Mouse (Mus musculus): Measurements from ENCODE around the gene Olfr1133.
"Not testable (repeated sequence)": the region's sequence is repeated elsewhere in the genome, so short reads cannot be mapped to it uniquely, and the experiment has no call there.

Olfr1133 gene

GRCm38 (mm10) chr2:87647274-87647673 lies at the start of gene Olfr1133:
TSS of gene Olfr1133 (minus strand) at chr2:87647374.
- no peak for DNase-seq (ENCODE audit: low read depth, low spot score)

- no peak for DNase-seq (ENCODE audit: low read depth, low spot score)
Measured at GRCm38 (mm10) chr2:87693847-87694246, 46.7 kb upstream of the Olfr1133 start, which contains the start of gene Olfr1136. TSS of gene Olfr1136 (minus strand) at chr2:87693947.

GRCm38 (mm10) chr2:87673564-87673963 lies 26.4 kb upstream of the Olfr1133 start, which contains the start of gene Olfr1135:
TSS of gene Olfr1135 (minus strand) at chr2:87673664.
- no peak for DNase-seq (ENCODE audit: low read depth, low spot score)

GRCm38 (mm10) chr2:87658360-87658759 lies 11.2 kb upstream of the Olfr1133 start, which contains the start of gene Olfr1134:
TSS of gene Olfr1134 (minus strand) at chr2:87658460.
- no peak for DNase-seq (ENCODE audit: low read depth, low spot score)

GRCm38 (mm10) chr2:87642441-87642840 lies 4.7 kb downstream of the Olfr1133 start:
- no peak for DNase-seq (ENCODE audit: low read depth, low spot score)

GRCm38 (mm10) chr2:87637435-87637834 lies 9.7 kb downstream of the Olfr1133 start, which contains the start of gene Olfr1132:
TSS of gene Olfr1132 (minus strand) at chr2:87637535.
- no peak for DNase-seq (ENCODE audit: low read depth, low spot score)

- DNase-seq (ENCODE audit: low read depth, low spot score) = no peak
Measured at GRCm38 (mm10) chr2:87626804-87627203, 20.4 kb downstream of the Olfr1133 start, which contains the start of gene Olfr1131. TSS of gene Olfr1131 (plus strand) at chr2:87627104.

GRCm38 (mm10) chr2:87605912-87606311 lies 41.3 kb downstream of the Olfr1133 start, which contains the start of gene Olfr1130:
TSS of gene Olfr1130 (plus strand) at chr2:87606212.
- not testable (repeated sequence) for DNase-seq (ENCODE audit: low read depth, low spot score)
